Mouse (Mus musculus) NIH3T3 (cell line): ENCODE results near the gene Trappc3.

ENCODE experiments used
- DNase-seq: peaks from one replicate; pipeline ENCODE4 v3.0.0-alpha.2; 2012; ENCODE audit warnings: low read depth

Gene Trappc3

DNA sequence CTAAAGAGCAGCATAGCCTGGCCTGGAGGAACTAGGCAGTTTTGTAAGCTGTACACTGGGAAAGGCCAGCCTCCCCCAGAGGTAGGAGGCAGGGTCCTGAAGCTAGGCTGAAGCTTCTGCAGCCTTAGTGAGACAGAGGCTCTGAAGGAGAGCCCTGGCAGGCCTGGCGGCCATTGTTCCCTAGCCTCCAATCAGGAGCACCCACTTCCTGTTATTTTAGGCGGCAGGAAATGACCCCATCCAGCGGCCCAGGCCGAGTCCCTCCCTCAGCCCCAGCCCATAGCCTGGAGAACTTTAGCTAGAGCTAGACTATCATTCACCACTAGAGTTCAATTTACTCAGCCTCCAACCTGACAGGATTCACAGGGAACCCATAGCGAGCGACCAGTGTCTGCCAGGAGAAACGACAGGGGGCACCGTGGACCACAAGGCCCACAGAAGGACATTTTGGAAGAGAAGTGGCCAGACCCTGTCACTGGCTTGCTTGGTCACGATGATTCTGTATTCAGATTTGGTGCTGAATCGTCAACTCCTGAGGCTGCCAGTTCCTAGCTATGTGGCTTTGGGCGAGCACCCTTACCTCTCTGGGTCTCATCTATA, 10.4 kb upstream of the Trappc3 start:
- DNase-seq = no peak

DNA sequence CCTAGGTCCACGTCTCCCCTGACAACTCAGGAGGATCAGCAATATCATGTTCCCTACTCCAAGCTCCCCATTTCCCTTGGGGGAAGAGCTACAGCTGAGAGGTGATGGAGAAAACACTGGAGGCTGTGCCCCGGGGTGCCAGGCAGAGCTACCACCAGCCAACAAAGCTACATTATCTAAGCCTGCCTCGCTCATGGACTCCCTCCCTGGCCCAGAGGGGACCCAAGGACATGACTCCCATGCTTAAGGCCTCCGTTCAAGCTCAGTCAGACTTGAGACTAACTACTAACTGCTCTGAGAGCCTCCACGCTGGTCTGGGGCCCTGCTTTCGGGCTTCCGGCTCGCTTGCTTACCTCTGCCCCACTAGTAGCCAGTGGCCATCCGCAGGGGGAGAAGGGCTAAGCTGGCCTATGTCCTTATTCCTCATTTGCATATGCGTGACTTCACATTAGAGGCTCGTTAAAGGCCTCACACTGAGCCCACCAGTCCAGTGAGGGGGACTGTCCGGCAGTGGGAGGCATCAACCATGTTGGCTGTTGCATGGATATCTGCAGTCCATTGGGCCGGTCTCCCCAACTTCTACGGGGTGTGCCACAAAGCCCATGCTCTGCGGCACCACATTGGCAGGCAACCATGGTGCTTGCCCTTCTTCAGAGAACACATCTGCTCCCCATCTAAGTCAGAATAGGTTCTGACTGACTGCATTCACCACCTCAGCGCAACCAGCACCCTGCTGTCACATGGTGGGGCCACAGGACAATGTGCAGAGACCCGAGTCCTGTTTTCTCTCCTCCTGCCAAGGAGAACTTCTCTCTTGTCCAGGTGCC, 9.5 kb upstream of the Trappc3 start:
- no peak for DNase-seq

DNA sequence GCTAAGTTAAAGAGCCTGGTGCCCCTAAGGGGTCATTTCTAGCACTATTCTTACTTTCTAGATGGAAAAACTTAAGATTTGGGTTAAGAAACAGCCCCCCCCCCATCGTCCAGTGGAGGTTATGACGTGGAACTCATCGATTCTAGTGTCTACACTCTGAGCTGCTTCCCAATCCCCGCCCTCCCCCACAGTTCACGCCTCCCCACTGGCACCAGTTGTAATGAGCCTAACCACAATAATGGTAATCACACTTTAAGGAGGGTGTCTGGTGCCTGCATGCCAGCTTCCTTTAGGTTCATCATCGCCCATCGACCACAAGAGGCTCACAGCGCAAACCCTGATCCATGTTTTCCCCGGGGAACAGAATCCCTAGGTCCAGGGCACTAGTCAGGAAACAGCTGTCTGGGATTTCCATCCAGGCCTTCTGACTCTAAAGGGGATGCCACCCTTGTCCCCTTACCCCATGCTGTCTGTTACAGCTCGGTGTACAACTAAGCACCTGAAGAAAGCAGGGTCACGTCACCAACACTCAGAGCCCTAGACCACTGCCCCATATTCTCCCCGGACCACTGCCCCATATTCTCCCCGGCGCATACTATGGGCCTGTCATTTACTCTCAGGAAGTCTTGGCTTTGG, 8.4 kb upstream of the Trappc3 start:
- DNase-seq = no peak

DNA sequence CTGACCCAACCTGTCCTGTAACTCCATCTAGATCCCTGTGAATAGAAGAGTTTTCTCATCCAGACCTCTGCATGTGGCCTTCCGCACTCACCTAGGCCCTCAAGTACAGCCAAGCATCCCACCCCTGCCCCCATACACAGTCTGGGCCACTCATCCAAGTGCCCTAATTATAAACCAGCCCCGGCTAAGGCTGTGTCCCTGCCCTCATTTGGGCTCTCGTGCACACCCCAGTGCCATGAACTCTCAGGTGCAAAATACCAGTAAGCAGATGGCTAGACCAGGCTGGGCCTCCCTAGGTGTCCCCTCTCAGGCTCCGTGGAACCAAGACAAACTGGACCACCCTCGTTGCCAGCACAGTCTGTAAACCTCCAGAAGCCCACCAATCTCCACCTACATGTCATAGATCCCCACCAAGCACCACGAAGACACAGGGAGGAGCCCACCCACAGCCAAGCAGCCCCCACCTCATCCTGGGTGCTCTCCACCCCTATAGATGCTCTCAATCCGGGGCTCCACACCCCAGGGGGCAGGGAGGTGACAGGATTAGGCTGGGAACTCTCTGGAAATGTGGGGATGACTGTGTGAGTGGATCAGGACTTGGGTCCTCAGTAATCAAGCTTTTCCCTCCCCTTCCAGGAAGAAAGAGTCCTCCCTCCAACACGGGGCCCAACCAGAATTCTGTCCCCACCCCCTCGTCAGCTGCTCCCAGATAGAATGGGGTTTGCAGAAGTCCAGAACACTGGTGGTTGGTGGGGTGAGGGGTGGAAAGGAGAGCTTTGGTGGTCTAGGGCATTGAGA, 7.6 kb upstream of the Trappc3 start:
- peak; percentile 78 for DNase-seq

DNA sequence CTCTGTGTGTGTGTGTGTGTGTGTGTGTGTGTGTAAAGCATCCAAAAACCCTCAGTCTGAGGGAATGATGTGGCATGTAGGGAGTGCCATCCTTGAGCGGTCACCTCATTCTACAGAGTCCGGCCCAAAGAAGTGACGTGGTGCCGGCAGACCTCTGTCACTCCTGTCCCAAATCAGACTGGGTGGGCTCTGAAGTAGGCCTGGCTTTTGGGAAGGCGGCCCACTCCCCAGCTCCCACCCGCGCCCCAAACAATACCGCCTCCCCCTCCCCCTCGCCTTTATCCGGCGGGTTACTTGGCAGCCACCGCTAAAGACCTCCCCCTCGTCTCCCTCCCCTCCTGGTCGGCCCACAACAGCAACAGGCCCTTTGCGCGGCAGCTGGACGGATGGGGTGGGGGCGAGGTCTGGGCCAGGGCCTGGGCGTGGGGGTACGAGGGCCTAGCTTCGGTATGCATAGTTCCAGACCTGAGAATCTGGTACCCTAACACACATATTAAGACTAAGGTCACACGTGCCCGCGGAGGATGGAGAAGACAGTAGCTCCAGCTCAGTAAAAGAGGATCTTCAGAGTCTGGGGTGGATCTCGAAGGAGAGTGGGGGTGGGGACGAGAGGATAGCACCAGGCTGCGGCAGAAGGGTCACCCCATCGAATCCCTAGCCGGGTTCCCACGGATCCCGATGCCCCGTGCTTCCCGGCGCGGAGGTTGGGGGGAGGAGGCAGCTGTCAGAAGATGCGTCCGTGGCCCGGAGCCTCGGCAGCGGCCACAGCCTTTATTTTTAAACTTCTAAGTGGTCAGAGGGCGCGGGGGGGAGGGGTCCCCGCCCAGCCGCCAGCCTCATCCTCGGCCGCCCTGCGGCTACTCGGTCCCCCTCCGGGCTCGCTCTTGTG, 6.8 kb upstream of the Trappc3 start:
- DNase-seq = peak; percentile 48

DNA sequence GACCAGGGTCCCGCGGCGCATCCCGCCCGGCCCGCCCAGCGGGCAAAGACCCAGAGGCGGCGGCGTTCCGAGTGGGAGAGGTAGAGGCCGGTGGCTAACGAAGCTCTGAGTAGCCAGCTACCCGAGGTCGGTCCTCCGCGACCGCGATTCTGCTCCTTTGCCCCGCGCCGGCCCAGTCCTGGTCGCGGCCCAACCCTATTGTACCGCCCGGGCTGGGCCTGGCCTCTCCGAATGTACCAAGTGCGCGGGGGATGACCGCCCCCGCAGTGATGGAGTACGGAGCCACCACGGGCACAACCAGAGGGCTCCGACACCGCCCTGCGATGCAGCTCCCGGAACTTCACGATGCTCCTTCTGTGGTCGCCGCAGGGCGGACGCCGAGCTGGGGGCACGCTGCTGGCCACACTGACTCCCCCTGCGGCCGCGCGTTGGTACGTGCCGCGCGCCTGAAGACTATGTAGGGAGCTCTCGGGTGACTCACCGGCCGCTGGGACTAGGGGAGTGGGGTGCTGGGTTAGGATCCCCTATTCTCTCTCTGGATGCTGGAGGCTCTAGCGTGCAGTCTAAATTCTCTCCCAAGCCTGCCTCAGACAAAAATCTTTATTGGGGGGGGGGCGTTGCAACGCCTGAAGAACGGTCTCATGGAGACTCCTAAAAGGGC, 5.9 kb upstream of the Trappc3 start, which contains the start of gene Map7d1:
TSS of gene Map7d1 (minus strand) at position 213 of the 661 bp plus-strand sequence.
- peak; percentile 95 for DNase-seq

DNA sequence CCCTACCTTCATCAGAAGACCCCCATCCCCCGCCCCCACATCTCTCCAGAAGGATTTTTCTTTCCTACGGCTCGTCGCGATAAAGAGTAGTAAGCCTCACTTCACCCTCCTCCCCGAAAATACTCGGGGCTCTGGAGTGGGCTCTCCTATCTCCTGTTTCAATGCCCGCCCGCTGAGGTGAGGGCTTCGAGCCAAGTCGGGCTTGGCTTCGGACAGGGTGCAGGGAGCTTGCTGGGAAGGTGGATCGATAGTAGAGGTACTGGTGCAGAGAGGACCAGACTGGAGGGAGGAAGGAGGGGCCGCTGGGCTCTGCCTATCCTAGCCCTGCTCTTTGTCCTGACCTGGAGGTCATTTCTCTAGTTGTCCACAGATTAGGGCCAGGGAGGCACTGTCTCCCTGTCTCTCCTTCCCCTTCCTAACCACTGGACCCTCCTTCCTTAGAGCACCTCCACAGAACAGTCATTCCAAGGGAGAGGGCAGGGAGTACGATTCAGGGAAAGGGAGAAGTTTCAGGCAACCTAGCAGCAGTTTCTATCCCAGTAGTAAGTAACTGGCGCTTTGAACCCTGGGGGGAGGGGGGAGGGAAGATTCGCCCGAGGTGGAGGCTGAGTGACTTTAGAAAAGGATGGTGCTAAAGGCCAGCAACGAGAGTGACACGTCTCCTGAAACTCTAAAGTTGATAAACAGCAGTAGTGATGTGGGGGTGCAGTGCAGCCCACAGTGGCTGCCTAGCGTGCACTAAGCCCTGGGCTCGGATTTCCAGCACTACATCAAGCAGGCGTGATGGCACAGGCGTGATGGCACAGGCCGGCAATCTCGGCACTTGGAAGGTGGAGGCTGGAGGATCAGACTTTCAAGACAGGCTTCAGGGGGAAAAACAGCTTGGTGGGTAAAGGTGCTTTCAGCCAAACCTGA, 4.9 kb upstream of the Trappc3 start:
- DNase-seq = peak; percentile 67

DNA sequence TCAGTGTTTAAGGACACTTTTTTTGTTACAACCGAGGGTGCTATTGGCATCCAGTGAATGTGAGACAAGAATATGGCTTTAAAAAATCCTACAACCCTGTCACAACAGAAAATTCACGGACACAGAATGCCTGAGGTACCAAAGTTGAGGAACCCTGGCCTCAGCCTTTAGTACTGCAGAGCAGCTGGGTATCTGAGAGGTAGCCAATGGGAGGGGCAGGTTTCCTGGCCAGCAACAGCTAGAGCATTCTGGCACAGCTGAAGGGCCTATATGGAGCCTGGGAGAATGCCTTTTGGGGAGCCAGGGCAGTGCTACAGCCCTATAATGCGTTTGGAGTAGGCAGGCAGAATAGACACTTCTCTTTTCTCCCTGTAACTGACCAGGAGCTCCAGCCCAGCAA, 3.1 kb upstream of the Trappc3 start:
- peak; percentile 70 for DNase-seq

DNA sequence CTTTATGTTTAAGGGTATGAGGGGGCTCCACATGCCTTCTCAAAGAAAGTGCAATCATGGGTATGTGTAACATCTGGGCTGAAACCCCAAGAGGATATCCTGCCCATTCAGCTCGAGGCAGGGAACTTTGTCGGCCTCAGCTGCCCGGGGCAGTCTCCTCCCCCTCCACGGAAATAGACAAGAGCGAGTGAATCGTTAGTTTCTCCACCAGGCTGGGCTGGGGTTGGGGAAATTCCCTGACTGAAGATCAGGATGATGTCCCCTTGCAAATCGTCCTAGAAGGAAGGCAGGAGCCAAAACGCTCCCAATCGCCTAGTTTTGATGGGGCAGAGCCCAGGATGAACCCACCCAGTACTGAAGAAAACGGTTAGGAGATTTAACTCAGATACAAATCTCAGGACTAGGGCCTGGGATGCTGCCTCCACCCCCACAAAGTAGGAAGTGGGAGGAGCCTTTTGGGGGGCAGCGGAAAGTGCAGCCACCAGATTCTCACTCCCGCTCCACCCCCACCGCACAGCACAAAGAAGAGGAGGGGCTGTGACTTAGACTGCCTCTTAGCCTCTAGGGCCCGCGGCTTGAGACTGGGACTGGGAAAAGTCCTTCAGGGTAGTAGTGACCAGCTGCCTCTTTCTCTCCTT, 2.5 kb upstream of the Trappc3 start:
- DNase-seq = peak; percentile 88

DNA sequence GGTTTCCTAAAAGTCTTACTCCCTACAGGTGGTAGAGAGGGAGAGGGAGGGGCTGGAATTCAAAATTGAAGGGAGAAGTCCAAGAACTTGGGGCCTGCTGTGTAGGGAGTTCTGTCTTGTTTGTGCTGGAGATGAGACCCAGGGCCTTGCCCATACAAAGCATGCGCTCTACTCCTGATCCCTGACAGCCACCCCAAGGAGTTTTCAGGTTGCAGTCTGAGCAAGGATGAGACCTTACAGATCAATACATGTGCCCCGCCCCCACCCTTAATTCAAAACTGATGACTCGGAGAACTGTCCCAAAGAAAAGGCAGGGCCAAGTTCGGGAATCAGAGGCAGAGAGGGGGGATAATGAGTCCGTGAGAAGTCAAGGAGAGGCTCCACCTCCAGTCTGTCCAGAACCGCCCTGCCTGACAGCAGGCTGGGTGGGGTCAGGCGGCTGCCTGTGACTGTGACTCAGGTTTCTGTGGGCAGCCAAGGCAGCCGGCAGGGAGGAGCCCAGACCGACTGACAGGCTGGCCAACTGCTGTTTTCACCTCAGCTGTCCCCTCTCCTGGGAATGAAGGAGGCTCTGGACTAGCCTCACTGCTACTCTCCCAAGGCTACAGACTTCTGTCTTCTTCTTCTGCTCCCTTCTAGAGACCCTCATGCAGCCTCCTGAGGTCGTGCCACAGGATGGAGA, 1.5 kb upstream of the Trappc3 start:
- peak; percentile 95 for DNase-seq

DNA sequence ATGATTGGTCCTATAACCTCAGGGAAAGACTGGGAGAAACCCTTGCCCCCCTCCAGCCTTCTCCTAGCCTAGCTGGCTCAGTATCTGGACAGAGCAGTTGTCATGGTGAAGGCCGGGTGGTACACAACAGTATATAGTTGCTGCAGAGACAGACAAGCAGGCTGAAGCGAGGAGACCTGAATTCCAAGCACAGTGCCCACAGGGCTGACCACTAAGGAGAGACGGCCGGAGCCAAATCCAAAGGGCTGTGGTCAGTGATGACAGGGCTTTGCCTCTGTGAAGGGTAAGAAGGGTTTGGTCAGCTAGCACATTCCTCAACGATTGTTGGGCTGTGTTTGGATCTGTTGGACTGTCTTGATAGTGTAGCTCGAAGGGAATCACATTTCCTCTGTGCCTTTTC, 859 bp upstream of the Trappc3 start:
- peak; percentile 85 for DNase-seq

DNA sequence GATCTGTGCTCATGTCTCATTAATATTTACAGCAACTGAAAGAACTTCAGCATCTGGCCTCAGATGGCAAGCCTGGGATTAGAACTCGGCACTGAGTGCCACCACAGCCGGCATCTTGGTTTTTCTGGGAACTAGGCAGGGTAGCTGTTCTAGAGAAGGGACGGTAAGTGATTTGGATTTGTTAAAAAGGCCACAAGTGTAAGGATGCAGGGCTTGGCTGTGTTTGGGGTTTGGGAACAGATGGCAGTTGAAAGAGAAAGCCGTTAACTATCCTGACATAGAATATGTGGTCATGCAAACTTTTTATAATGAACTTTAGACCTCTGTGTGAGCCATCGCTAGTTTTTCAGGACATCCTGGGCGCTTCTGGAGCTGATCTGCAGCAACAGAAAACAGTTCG, 450 bp upstream of the Trappc3 start:
- no peak for DNase-seq

DNA sequence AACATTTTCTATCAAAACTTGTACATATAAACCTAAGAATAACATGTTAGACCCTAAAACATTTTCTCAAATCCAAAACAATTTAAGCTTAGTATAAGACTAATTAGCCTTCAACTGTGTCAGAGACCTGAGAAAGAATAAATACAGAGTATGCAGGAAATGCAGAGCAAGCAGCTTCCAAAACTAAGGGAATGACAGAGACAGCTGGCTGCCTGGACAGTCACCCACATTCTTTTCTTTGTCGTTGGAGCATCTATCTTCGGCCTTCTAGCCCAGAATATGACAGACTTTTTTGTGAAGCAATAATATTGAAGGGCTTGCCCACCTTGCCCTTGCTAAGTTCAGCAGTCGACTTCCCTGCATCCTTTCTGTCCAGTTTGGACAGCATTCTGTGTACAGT, 7.2 kb downstream of the Trappc3 start:
- no peak for DNase-seq

DNA sequence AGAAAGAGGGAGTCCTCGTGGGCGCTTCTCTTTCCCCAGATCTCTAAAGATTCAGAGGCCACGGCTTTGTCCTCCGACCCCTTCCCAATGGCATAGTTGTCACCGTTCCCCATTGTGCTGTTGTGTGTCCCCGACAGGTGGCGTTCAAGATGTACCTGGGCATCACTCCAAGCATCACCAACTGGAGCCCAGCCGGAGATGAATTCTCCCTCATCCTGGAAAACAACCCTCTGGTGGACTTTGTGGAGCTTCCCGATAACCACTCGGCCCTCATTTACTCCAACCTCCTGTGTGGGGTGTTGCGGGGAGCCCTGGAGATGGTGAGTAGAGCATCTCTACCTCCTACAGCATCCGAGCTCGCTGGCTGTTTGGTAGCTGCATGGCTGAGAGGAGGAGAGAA, 11.6 kb downstream of the Trappc3 start:
- DNase-seq = no peak

DNA sequence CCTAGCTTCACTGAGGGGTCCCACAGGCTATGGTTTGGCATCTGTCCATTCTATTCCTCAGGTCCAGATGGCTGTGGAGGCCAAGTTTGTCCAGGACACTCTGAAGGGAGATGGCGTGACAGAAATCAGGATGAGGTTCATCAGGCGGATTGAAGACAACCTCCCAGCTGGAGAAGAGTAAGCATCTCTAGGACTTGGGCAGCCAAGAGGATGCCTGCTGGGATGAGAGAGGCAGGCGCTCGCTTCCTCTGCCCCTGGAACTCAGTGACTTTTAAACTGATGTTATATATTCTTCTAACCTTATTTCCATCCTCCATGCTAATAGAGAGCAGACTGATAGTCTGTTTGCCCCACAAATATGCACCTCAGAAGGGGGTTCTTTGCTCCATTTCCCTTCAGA, 13.0 kb downstream of the Trappc3 start:
- no peak for DNase-seq

DNA sequence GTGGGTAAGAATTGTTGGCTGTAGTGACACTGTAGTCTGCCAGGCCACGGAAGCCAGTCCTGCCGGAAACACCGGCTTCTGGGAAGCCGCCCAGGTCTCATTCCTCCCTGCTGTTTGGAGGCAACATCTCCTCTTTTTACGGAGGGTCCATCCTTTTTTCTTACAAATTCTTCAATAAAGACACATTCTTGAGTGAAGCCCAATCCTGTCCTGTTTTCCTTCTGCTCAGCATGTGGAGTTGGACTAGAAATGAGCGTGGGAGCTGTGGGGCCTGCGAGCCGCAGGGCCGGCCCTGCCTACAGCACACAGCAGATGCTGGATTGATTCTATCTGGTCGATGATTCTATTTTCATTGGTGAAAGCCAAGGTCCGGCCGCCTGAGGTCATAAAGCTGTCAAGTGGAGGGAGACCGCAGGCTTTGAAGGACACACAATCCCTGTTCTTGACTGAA, 13.6 kb downstream of the Trappc3 start:
- DNase-seq = no peak

DNA sequence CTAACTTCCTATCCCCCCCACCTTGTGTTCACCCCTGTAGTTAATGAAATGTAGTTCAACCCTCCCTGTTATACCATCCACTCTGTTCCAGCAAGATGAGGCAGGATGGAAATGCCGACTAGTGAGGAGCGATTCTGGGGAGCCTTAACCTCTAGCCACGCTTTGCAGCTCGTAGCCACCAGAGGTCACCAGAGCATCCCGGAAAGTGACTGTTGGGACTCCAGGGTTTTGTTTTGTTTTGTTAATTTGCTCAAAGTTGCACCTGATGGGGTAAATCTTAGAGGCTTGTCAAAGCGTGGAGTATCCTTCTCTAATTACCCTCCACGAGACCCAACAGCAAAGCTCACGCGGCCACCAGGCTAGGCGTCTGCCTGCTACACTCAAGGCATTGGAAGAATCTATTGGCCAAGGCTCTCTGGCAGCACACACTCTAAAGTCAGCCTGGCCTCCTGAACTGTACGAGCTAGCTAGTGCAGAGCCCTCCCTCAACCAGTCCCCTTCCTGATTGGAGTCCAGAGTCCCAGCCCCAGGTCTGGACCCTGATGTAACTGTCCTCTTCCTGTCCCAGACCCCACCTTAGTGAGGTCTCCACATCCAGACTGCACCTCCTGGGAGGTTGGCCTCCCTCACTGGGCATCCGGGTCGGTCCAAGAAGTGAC, 15.9 kb downstream of the Trappc3 start:
- peak; percentile 77 for DNase-seq

DNA sequence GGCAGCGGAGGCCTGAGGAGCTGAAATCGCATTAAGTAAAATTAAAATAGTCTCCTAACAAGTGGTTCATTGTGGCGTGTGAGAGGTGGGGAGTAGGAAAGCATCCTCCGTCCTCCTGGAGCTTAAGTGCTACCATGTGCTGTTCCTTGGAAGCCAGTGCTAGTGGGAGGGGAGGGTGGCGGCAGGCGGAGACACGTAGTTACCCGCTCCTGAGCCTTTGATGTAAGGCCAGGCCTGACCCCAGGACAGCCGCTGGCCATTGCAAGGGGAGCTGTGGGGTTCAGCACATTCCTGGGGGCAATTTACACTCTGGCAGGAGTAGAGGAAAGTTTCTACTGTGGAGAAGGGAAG, 16.4 kb downstream of the Trappc3 start:
- DNase-seq = no peak
